Mouse (Mus musculus): ENCODE measurements at regions not wholly inside any gene's neighbourhood (a gene's known extent, or its start where the extent isn't known, plus 50 kb on each side); places are given as distances from the start of the nearest gene placed in this dataset.
"Not testable (repeated sequence)": the region's sequence is repeated elsewhere in the genome, so short reads cannot be mapped to it uniquely, and the experiment has no call there.

- DNase-seq; intact Hi-C loops (cut with DNase I): not testable (repeated sequence)
Observed at GRCm38 (mm10) chr15:43782126-43782632, 3648.0 kb downstream of the 9330182O14Rik start.

GRCm38 (mm10) chr15:43784171-43784570 is 3650.0 kb downstream of the 9330182O14Rik start:
- intact Hi-C loops (cut with DNase I) = no loop called here
- DNase-seq = no peak

GRCm38 (mm10) chr15:43803342-43803741 is 3669.2 kb downstream of the 9330182O14Rik start:
- intact Hi-C loops (cut with DNase I) = no loop called here
- no peak for DNase-seq

All from heart, postnatal 36 days (tissue).